Mouse (Mus musculus): ENCODE measurements around the gene C1qtnf6. TPM values are rescaled to one million over a fixed set of nuclear protein-coding genes. Genes with fewer than 3 reads are reported as not detected.

Gene C1qtnf6
- total and polyA plus RNA-seq, 2 experiments from 2014 or later: 4.0 to 10.2 TPM

- Histone ChIP-seq H3K9ac (no peak overlapping the region), H3K4me2 (ENCODE audit: low read depth) (no peak overlapping the region), H3K27me3 (ENCODE audit: insufficient read depth, low read length) (no peaks in the 10 kb centered on the region), H3K27ac (ENCODE audit: low read depth, low read length) (no peak overlapping the region), H3K36me3 (ENCODE audit: insufficient read depth) (no peaks in the 10 kb centered on the region), H3K9me3 (ENCODE audit: low read length) (no peaks in the 10 kb centered on the region), H3K4me1 (ENCODE audit: insufficient read depth) (peaks cover 5% of the 10 kb centered on the region; the same call in 1 of the 2 replicates), H3K4me3 (ENCODE audit: low read depth, low read length) (no peak overlapping the region)
- 66% methylated on average over 10 of the region's 10 CpGs for WGBS
- no peak for TF ChIP-seq CTCF (IDR thresholded peaks at IDR 0.05; ENCODE audit: low read depth)
- DNase-seq (no peak), ATAC-seq (no peak)
Measured at GRCm38 (mm10) chr15:78533346-78533835, 2.2 kb upstream of the C1qtnf6 start.

- Histone ChIP-seq H3K4me2 (ENCODE audit: low read depth) (0 out of 2 replicates have a peak overlapping the region, but pooled peaks have one; percentile 40), H3K27me3 (ENCODE audit: insufficient read depth, low read length) (no peaks in the 10 kb centered on the region), H3K27ac (ENCODE audit: low read depth, low read length) (no peak overlapping the region), H3K36me3 (ENCODE audit: insufficient read depth) (no peaks in the 10 kb centered on the region), H3K4me1 (ENCODE audit: insufficient read depth) (peaks cover 5% of the 10 kb centered on the region; the same call in 1 of the 2 replicates), H3K9me3 (ENCODE audit: low read length) (no peaks in the 10 kb centered on the region), H3K4me3 (ENCODE audit: low read depth, low read length) (no peak overlapping the region), H3K9ac (no peak overlapping the region)
- ATAC-seq: no peak
- TF ChIP-seq CTCF (IDR thresholded peaks at IDR 0.05; ENCODE audit: low read depth): no peak
- DNase-seq: no peak
- WGBS: 77% methylated on average over 10 of the region's 10 CpGs
Measured at GRCm38 (mm10) chr15:78532566-78533345, 1.5 kb upstream of the C1qtnf6 start.

GRCm38 (mm10) chr15:78531901-78532469 is 769 bp upstream of the C1qtnf6 start:
- Histone ChIP-seq H3K27me3 (ENCODE audit: insufficient read depth, low read length) (no peaks in the 10 kb centered on the region), H3K4me1 (ENCODE audit: insufficient read depth) (peaks cover 5% of the 10 kb centered on the region; the same call in 1 of the 2 replicates), H3K9ac (peak overlapping the region; percentile 52), H3K9me3 (ENCODE audit: low read length) (no peaks in the 10 kb centered on the region), H3K36me3 (ENCODE audit: insufficient read depth) (no peaks in the 10 kb centered on the region), H3K4me2 (ENCODE audit: low read depth) (peak overlapping the region; percentile 40), H3K27ac (ENCODE audit: low read depth, low read length) (peak overlapping the region; percentile 51), H3K4me3 (ENCODE audit: low read depth, low read length) (peak overlapping the region; percentile 29)
- DNase-seq (peak; percentile 99), ATAC-seq (peak; percentile 92)
- WGBS: under 1% methylated on average over 25 of the region's 25 CpGs
- TF ChIP-seq CTCF (IDR thresholded peaks at IDR 0.05; ENCODE audit: low read depth): peak; percentile 96

GRCm38 (mm10) chr15:78531451-78531720 is 170 bp upstream of the C1qtnf6 start:
- Histone ChIP-seq H3K9ac (peak overlapping the region; percentile 52; the same call in 1 of the 2 replicates), H3K27me3 (ENCODE audit: insufficient read depth, low read length) (no peaks in the 10 kb centered on the region), H3K4me3 (ENCODE audit: low read depth, low read length) (no peak overlapping the region), H3K4me1 (ENCODE audit: insufficient read depth) (peaks cover 5% of the 10 kb centered on the region; the same call in 1 of the 2 replicates), H3K4me2 (ENCODE audit: low read depth) (peak overlapping the region; percentile 40), H3K36me3 (ENCODE audit: insufficient read depth) (no peaks in the 10 kb centered on the region), H3K9me3 (ENCODE audit: low read length) (no peaks in the 10 kb centered on the region), H3K27ac (ENCODE audit: low read depth, low read length) (peak overlapping the region; percentile 51; the same call in 1 of the 2 replicates)
- ATAC-seq (no peak), DNase-seq (no peak)
- WGBS: 76% methylated on average over 4 of the region's 4 CpGs
- no peak for TF ChIP-seq CTCF (IDR thresholded peaks at IDR 0.05; ENCODE audit: low read depth)

GRCm38 (mm10) chr15:78530141-78530540 is 1.1 kb downstream of the C1qtnf6 start:
- no peaks in the 10 kb centered on the region for H3K27me3 ChIP-seq (ENCODE audit: insufficient read depth, low read length)
- H3K4me3 ChIP-seq (ENCODE audit: low read depth, low read length): no peak overlapping the region
- 78% methylated on average over 3 of the region's 3 CpGs for WGBS
- H3K9me3 ChIP-seq (ENCODE audit: low read length): no peaks in the 10 kb centered on the region
- H3K36me3 ChIP-seq (ENCODE audit: insufficient read depth): no peaks in the 10 kb centered on the region
- ATAC-seq: no peak
- 0 out of 2 replicates have a peak overlapping the region, but pooled peaks have one; percentile 42 for H3K9ac ChIP-seq
- peaks cover 5% of the 10 kb centered on the region; the same call in 1 of the 2 replicates for H3K4me1 ChIP-seq (ENCODE audit: insufficient read depth)
- peak overlapping the region; percentile 45 for H3K4me2 ChIP-seq (ENCODE audit: low read depth)
- no peak for TF ChIP-seq CTCF (IDR thresholded peaks at IDR 0.05; ENCODE audit: low read depth)
- DNase-seq: no peak
- H3K27ac ChIP-seq (ENCODE audit: low read depth, low read length): peak overlapping the region; percentile 47

- peak overlapping the region; percentile 42 for H3K9ac ChIP-seq
- peaks cover 5% of the 10 kb centered on the region; the same call in 1 of the 2 replicates for H3K4me1 ChIP-seq (ENCODE audit: insufficient read depth)
- no peaks in the 10 kb centered on the region for H3K36me3 ChIP-seq (ENCODE audit: insufficient read depth)
- no peaks in the 10 kb centered on the region for H3K27me3 ChIP-seq (ENCODE audit: insufficient read depth, low read length)
- H3K9me3 ChIP-seq (ENCODE audit: low read length): no peaks in the 10 kb centered on the region
- DNase-seq (peak; percentile 78), ATAC-seq (peak; percentile 55)
- 1% methylated on average over 15 of the region's 15 CpGs for WGBS
- H3K27ac ChIP-seq (ENCODE audit: low read depth, low read length): peak overlapping the region; percentile 47
- peak overlapping the region; percentile 21 for H3K4me3 ChIP-seq (ENCODE audit: low read depth, low read length)
- H3K4me2 ChIP-seq (ENCODE audit: low read depth): peak overlapping the region; percentile 45
- no peak for TF ChIP-seq CTCF (IDR thresholded peaks at IDR 0.05; ENCODE audit: low read depth)
Measured at GRCm38 (mm10) chr15:78529428-78529990, 1.7 kb downstream of the C1qtnf6 start.
